Mouse (Mus musculus): ENCODE measurements at regions not wholly inside any gene's neighbourhood (a gene's known extent, or its start where the extent isn't known, plus 50 kb on each side); places are given as distances from the start of the nearest gene placed in this dataset.

GRCm38 (mm10) chr7:73323556-73323955 lies 51.8 kb upstream of the Rgma start:
- Histone ChIP-seq H3K36me3 (ENCODE audit: insufficient read depth) (no peaks in the 10 kb centered on the region), H3K4me3 (ENCODE audit: low read depth, low read length) (no peak overlapping the region), H3K27ac (ENCODE audit: low read depth, low read length) (no peak overlapping the region), H3K9ac (no peak overlapping the region), H3K4me2 (ENCODE audit: low read depth) (no peak overlapping the region), H3K4me1 (ENCODE audit: insufficient read depth) (no peaks in the 10 kb centered on the region), H3K9me3 (ENCODE audit: low read length) (no peaks in the 10 kb centered on the region), H3K27me3 (ENCODE audit: insufficient read depth, low read length) (no peaks in the 10 kb centered on the region)
- no peak for TF ChIP-seq CTCF (IDR thresholded peaks at IDR 0.05; ENCODE audit: low read depth)
- 52% methylated on average over 12 of the region's 12 CpGs for WGBS
- ATAC-seq (no peak), DNase-seq (no peak)

GRCm38 (mm10) chr7:73325503-73325902 lies 49.8 kb upstream of the Rgma start:
- no peak for ATAC-seq
- WGBS: 96% methylated on average over 5 of the region's 5 CpGs

More at GRCm38 (mm10) chr7:73325503-73325902, 49.8 kb upstream of the Rgma start:
- TF ChIP-seq CTCF (IDR thresholded peaks at IDR 0.05; ENCODE audit: low read depth): no peak
- Histone ChIP-seq H3K9me3 (ENCODE audit: low read length) (no peaks in the 10 kb centered on the region), H3K36me3 (ENCODE audit: insufficient read depth) (no peaks in the 10 kb centered on the region), H3K27ac (ENCODE audit: low read depth, low read length) (no peak overlapping the region), H3K4me2 (ENCODE audit: low read depth) (no peak overlapping the region), H3K4me1 (ENCODE audit: insufficient read depth) (no peaks in the 10 kb centered on the region), H3K9ac (no peak overlapping the region), H3K27me3 (ENCODE audit: insufficient read depth, low read length) (no peaks in the 10 kb centered on the region), H3K4me3 (ENCODE audit: low read depth, low read length) (no peak overlapping the region)
- DNase-seq: no peak
